Mouse (Mus musculus) stomach, embryonic 16.5 days (tissue): ENCODE results near the gene Lasp1. TPM values are rescaled to one million over a fixed set of nuclear protein-coding genes. Genes with fewer than 3 reads are reported as not detected.
"Not testable (repeated sequence)": the region's sequence is repeated elsewhere in the genome, so short reads cannot be mapped to it uniquely, and the experiment has no call there.

Source experiments
- ATAC-seq: fragments of 200-750 bp; cut with Nextera tagmentation; 2 replicates; pipeline ENCODE4 v1.8.0; 2017; ENCODE audit warnings: moderate number of reproducible peaks, moderate TSS enrichment; ENCODE audit not compliant: insufficient read depth, low FRiP score
- H3K27ac ChIP-seq: fragments of 300-500 bp; sonication (generic); 2 replicates; pipeline ENCODE4 v1.5.1; 2014; ENCODE audit warnings: low read length
- H3K27me3 ChIP-seq: fragments of 300-500 bp; sonication (generic); 2 replicates; pipeline ENCODE4 v1.6.1; 2014; ENCODE audit warnings: low read length, control low read depth, mixed read lengths; ENCODE audit not compliant: control insufficient read depth, insufficient read depth
- H3K36me3 ChIP-seq: fragments of 300-500 bp; sonication (generic); 2 replicates; pipeline ENCODE4 v1.6.1; 2014; ENCODE audit warnings: low read length; ENCODE audit not compliant: control insufficient read depth, insufficient read depth
- H3K4me1 ChIP-seq: fragments of 300-500 bp; sonication (generic); 2 replicates; pipeline ENCODE4 v1.6.1; 2014; ENCODE audit warnings: low read length, control low read depth, mixed read lengths; ENCODE audit not compliant: control insufficient read depth, insufficient read depth
- H3K4me2 ChIP-seq: fragments of 300-500 bp; sonication (generic); 2 replicates; pipeline ENCODE4 v1.6.1; 2014; ENCODE audit warnings: low read depth, low read length, mixed read lengths
- H3K4me3 ChIP-seq: fragments of 300-500 bp; sonication (generic); replicated peaks from 2 replicates; pipeline ENCODE4 v1.5.1; 2014; ENCODE audit warnings: mild to moderate bottlenecking, low read length
- H3K9ac ChIP-seq: fragments of 300-500 bp; sonication (generic); 2 replicates; pipeline ENCODE4 v1.6.1; 2014; ENCODE audit warnings: low read length
- H3K9me3 ChIP-seq: fragments of 300-500 bp; sonication (generic); replicated peaks from 2 replicates; pipeline ENCODE4 v1.6.1; 2016; ENCODE audit warnings: low read length, control low read depth; ENCODE audit not compliant: control insufficient read depth
- WGBS: fragments of 180-500 bp; shearing (Covaris S2); extraction: QIAGEN DNeasy Blood & Tissue Kit; methylation state at CpG from one replicate; pipeline ENCODE4 v1.1.7; 2014; 5-methylcytosine and 5-hydroxymethylcytosine counted together
- polyA plus RNA-seq: library from polyadenylated mRNA; unstranded; fragments of >200 nt; fragmentation: Nextera tagmentation; extraction: Ambion mirVana; gene quantifications from 2 replicates; pipeline ENCODE4 v1.2.1, GENCODE M21; 2015

The Lasp1 gene
- polyA plus RNA-seq, 1 experiment from 2014 or later = 130 TPM

- H3K36me3 ChIP-seq = no peaks in the 10 kb centered on the region
- no peak for ATAC-seq
- no peaks in the 10 kb centered on the region for H3K9me3 ChIP-seq
- H3K27me3 ChIP-seq = no peaks in the 10 kb centered on the region
- H3K4me3 ChIP-seq = no peak overlapping the region
- 91% methylated on average over 2 of the region's 2 CpGs for WGBS
- no peaks in the 10 kb centered on the region for H3K4me1 ChIP-seq
- no peak overlapping the region for H3K9ac ChIP-seq
- H3K27ac ChIP-seq = no peak overlapping the region
- no peak overlapping the region for H3K4me2 ChIP-seq
Measured at GRCm38 (mm10) chr11:97851601-97852000, 52.8 kb downstream of the Lasp1 start.

GRCm38 (mm10) chr11:97855473-97855872 is 56.7 kb downstream of the Lasp1 start:
- Histone ChIP-seq H3K9ac (no peak overlapping the region), H3K4me2 (no peak overlapping the region), H3K9me3 (no peaks in the 10 kb centered on the region), H3K27ac (no peak overlapping the region), H3K4me1 (no peaks in the 10 kb centered on the region), H3K4me3 (no peak overlapping the region), H3K36me3 (no peaks in the 10 kb centered on the region), H3K27me3 (no peaks in the 10 kb centered on the region)
- ATAC-seq = no peak
- 86% methylated on average over 2 of the region's 2 CpGs for WGBS

- no peaks in the 10 kb centered on the region for H3K4me1 ChIP-seq
- H3K27ac ChIP-seq = no peak overlapping the region
- H3K9me3 ChIP-seq = no peaks in the 10 kb centered on the region
- no peak for ATAC-seq
- no peak overlapping the region for H3K4me3 ChIP-seq
- H3K36me3 ChIP-seq = no peaks in the 10 kb centered on the region
- no peaks in the 10 kb centered on the region for H3K27me3 ChIP-seq
- no peak overlapping the region for H3K9ac ChIP-seq
- WGBS = 45% methylated on average over 2 of the region's 2 CpGs
- no peak overlapping the region for H3K4me2 ChIP-seq
Measured at GRCm38 (mm10) chr11:97862148-97862547, 63.3 kb downstream of the Lasp1 start.

GRCm38 (mm10) chr11:97865421-97865820 is 66.6 kb downstream of the Lasp1 start:
- no peaks in the 10 kb centered on the region for H3K4me1 ChIP-seq
- 86% methylated on average over 5 of the region's 5 CpGs for WGBS
- ATAC-seq = no peak
- H3K9ac ChIP-seq = no peak overlapping the region
- H3K27me3 ChIP-seq = no peaks in the 10 kb centered on the region
- no peak overlapping the region for H3K27ac ChIP-seq
- no peak overlapping the region for H3K4me3 ChIP-seq
- H3K9me3 ChIP-seq = no peaks in the 10 kb centered on the region
- no peak overlapping the region for H3K4me2 ChIP-seq
- no peaks in the 10 kb centered on the region for H3K36me3 ChIP-seq

- Histone ChIP-seq H3K27me3 (no peaks in the 10 kb centered on the region), H3K4me3 (no peak overlapping the region), H3K36me3 (no peaks in the 10 kb centered on the region), H3K9me3 (no peaks in the 10 kb centered on the region), H3K9ac (no peak overlapping the region), H3K4me2 (no peak overlapping the region), H3K27ac (no peak overlapping the region), H3K4me1 (no peaks in the 10 kb centered on the region)
- no peak for ATAC-seq
- WGBS = 86% methylated on average over 3 of the region's 3 CpGs
Measured at GRCm38 (mm10) chr11:97866091-97866888, 67.5 kb downstream of the Lasp1 start.

- ATAC-seq = no peak
- no peaks in the 10 kb centered on the region for H3K27me3 ChIP-seq
- no peaks in the 10 kb centered on the region for H3K4me1 ChIP-seq
- H3K36me3 ChIP-seq = no peaks in the 10 kb centered on the region
- WGBS = 85% methylated on average over 3 of the region's 3 CpGs
- H3K27ac ChIP-seq = no peak overlapping the region
- no peaks in the 10 kb centered on the region for H3K9me3 ChIP-seq
- no peak overlapping the region for H3K4me3 ChIP-seq
- no peak overlapping the region for H3K4me2 ChIP-seq
- no peak overlapping the region for H3K9ac ChIP-seq
Measured at GRCm38 (mm10) chr11:97867591-97867990, 68.8 kb downstream of the Lasp1 start.

GRCm38 (mm10) chr11:97872378-97872777 is 73.6 kb downstream of the Lasp1 start:
- WGBS = 87% methylated on average over 5 of the region's 5 CpGs
- H3K27me3 ChIP-seq, ATAC-seq, H3K27ac ChIP-seq, H3K4me2 ChIP-seq, H3K4me3 ChIP-seq, H3K9ac ChIP-seq, H3K36me3 ChIP-seq, H3K9me3 ChIP-seq, H3K4me1 ChIP-seq: not testable (repeated sequence)

GRCm38 (mm10) chr11:97874396-97874795 is 75.6 kb downstream of the Lasp1 start:
- no peak overlapping the region for H3K4me3 ChIP-seq
- H3K27me3 ChIP-seq = no peaks in the 10 kb centered on the region
- no peak overlapping the region for H3K9ac ChIP-seq
- H3K9me3 ChIP-seq = no peaks in the 10 kb centered on the region
- no peaks in the 10 kb centered on the region for H3K36me3 ChIP-seq
- WGBS = 63% methylated on average over 1 of the region's 1 CpGs
- no peaks in the 10 kb centered on the region for H3K4me1 ChIP-seq
- no peak overlapping the region for H3K4me2 ChIP-seq
- no peak for ATAC-seq
- no peak overlapping the region for H3K27ac ChIP-seq

- H3K27ac ChIP-seq = no peak overlapping the region
- H3K9me3 ChIP-seq = no peaks in the 10 kb centered on the region
- H3K4me1 ChIP-seq = no peaks in the 10 kb centered on the region
- no peak overlapping the region for H3K4me2 ChIP-seq
- no peak for ATAC-seq
- no peaks in the 10 kb centered on the region for H3K36me3 ChIP-seq
- WGBS = 73% methylated on average over 2 of the region's 2 CpGs
- H3K9ac ChIP-seq = no peak overlapping the region
- no peaks in the 10 kb centered on the region for H3K27me3 ChIP-seq
- H3K4me3 ChIP-seq = no peak overlapping the region
Measured at GRCm38 (mm10) chr11:97877341-97877740, 78.5 kb downstream of the Lasp1 start.
